Comparison of ENCODE assay signal across 26 mouse cellular contexts in the genomic region with DNA sequence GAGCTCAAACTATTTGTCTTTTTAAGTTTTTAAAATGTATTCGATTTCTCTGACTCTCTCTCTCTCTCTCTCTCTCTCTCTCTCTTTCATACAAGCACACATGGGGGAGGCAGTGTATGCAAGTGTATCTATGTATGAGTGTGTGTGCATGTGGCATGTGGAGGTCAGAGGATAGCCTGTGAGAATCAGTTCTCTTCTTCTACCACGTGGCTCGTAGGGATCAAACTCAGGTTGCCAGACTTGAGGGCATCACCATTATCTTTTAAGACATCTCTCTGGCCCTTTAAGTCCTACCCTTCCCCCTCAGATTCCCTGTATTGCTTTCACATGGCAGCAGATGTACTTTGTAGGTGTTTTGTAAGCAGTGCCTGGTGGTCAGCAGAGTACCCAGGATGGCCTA.
"Had no signal": no experiment of that assay in that cellular context is flagged by ENCODE, and none has a peak within 500 bp of the region (broad histone marks: within the 10 kb centered on the region; RNA-seq: fewer than 3 reads in every experiment).

No protein-coding gene starts in this region.

- DNase-seq: gastrocnemius, adult 2 months; gastrocnemius, postnatal 10 days; gastrocnemius, postnatal 25 days; heart, adult 18-20 months; heart, postnatal 14 days; heart, postnatal 4 days; kidney, adult 18-20 months; kidney, adult 8-10 months; kidney, postnatal 10 days; kidney, postnatal 25 days; kidney, postnatal 4 days; layer of hippocampus, adult 9-11 months; layer of hippocampus, postnatal 36 days; left cerebral cortex, postnatal 4 days had no signal

- H3K9me3 ChIP-seq: heart, embryonic 10.5 days; heart, embryonic 12.5 days; hindbrain, embryonic 10.5 days; hindbrain, embryonic 12.5 days; intestine, embryonic 15.5 days; limb, embryonic 13.5 days; limb, embryonic 15.5 days had no signal

- ATAC-seq: hindbrain, embryonic 16.5 days; inflammation-experienced regulatory T-cells, adult 6 months; intestine, embryonic 15.5 days; intestine, postnatal 0 days had no signal

- H3K36me3 ChIP-seq: heart, embryonic 10.5 days; heart, embryonic 12.5 days; hindbrain, embryonic 10.5 days; hindbrain, embryonic 12.5 days; intestine, embryonic 15.5 days; limb, embryonic 13.5 days; limb, embryonic 15.5 days had no signal

- H3K4me2 ChIP-seq: heart, embryonic 12.5 days; hindbrain, embryonic 12.5 days; hindbrain, embryonic 14.5 days; intestine, embryonic 15.5 days; limb, embryonic 13.5 days; limb, embryonic 15.5 days had no signal

- H3K4me1 ChIP-seq: heart, embryonic 10.5 days; heart, embryonic 12.5 days; hindbrain, embryonic 10.5 days; hindbrain, embryonic 12.5 days; intestine, embryonic 15.5 days; limb, embryonic 13.5 days; limb, embryonic 15.5 days had no signal

- H3K4me3 ChIP-seq: gastrocnemius, adult 2 months; heart, embryonic 10.5 days; heart, embryonic 12.5 days; hindbrain, embryonic 10.5 days; hindbrain, embryonic 12.5 days; intestine, embryonic 15.5 days; layer of hippocampus, adult 2 months; limb, embryonic 13.5 days; limb, embryonic 15.5 days had no signal

- H3K27ac ChIP-seq: gastrocnemius, adult 2 months; heart, embryonic 10.5 days; hindbrain, embryonic 10.5 days; hindbrain, embryonic 12.5 days; hindbrain, embryonic 14.5 days; intestine, embryonic 15.5 days; layer of hippocampus, adult 2 months; limb, embryonic 13.5 days; limb, embryonic 15.5 days had no signal

- H3K27me3 ChIP-seq: hindbrain, embryonic 12.5 days; intestine, embryonic 15.5 days; limb, embryonic 13.5 days; limb, embryonic 15.5 days had no signal

- H3K9ac ChIP-seq: heart, embryonic 12.5 days; hindbrain, embryonic 12.5 days; hindbrain, embryonic 14.5 days; intestine, embryonic 15.5 days; limb, embryonic 13.5 days; limb, embryonic 15.5 days had no signal
